Mouse (Mus musculus): ENCODE results near the gene Thap11.

Thap11 gene

DNA sequence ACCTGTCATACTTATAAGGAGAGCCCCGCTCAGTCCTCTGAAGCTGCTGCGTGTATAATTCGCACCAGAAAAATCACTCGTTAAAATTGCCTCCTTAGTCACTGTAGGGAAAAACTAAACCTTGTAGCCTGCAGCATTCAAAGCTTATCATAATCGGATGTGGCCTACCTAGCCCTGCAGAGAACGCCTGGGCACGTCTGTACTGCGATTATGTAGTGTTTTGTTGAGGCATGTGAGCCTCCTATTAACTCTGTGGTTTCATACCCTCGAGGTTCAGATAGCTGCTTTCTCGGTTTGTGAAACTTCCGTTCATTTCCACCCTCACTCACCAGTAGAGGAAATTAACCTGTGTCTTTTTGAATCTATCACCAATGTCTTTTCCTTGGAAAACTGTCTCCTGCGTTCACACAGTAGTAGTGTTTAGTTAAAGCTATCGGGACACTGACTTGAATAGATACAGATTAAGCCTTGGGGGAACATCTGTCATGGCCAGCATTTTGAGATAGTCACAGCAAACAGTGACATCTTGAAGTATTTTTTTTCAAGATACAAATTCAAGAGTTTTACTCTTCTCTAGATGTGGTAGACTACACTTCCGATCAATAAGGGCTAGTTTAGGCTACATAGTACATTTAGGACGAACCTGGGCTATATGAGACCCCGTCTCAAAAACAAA lies 46.1 kb downstream of the Thap11 start:
- DNase-seq = no peak

Data from kidney, adult 8-10 months (tissue).